Mouse (Mus musculus) neural tube, embryonic 10.5 days (tissue): ENCODE measurements at regions not wholly inside any gene's neighbourhood (a gene's known extent, or its start where the extent isn't known, plus 50 kb on each side); places are given as distances from the start of the nearest gene placed in this dataset.
"Not testable (repeated sequence)": the region's sequence is repeated elsewhere in the genome, so short reads cannot be mapped to it uniquely, and the experiment has no call there.

Experiments
- DNase-seq: peaks from one replicate; pipeline ENCODE4 v3.0.0-alpha.2; 2017; ENCODE audit warnings: low spot score; ENCODE audit errors: extremely low spot score

DNA sequence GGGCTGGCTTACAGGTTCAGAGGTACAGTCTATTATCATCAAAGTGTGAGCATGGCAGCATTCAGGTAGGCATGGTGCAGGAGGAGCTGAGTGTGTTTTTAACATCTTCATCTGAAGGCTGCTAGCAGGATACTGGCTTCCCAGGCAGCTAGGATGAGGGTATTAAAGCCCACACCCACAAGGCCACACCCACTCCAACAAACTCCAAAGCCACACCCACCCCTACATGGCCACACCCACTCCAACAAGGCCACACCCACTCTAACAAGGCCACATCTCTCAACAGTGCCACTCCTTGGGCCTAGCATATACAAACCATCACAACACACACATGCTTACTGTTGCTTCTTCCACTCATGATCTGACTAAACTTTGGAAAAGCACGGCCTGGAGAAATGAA, 172.5 kb downstream of the Msrb3 start:
- DNase-seq, result no peak

DNA sequence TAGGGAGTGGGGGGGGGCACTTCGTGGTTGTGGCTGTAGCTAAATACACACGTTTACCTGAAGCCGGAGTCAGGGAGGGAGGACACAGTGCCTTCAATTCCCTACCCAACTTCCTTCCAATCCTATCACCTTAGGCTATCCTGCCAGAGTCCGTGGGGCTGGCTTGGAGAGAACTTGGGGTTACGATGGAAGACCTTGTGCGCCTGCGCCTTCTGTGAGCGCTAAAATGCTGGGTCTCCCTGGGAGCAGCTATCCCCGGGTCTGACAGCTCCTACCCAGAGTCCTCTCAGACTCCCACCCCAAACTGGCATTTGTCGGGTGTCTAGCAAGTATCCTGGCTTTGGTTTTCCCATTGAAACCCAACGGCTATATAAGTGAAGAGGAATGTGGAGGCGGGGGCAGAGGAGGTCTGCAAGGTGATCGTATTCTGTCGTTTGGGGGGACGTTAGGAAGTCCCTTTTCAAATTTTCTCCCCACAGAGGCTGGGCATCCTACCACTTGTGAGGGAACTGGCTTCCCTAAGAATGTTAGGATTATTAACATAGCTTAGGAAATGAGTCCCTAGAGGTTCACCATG, 176.9 kb downstream of the Msrb3 start:
- peak; percentile 53 for DNase-seq

DNA sequence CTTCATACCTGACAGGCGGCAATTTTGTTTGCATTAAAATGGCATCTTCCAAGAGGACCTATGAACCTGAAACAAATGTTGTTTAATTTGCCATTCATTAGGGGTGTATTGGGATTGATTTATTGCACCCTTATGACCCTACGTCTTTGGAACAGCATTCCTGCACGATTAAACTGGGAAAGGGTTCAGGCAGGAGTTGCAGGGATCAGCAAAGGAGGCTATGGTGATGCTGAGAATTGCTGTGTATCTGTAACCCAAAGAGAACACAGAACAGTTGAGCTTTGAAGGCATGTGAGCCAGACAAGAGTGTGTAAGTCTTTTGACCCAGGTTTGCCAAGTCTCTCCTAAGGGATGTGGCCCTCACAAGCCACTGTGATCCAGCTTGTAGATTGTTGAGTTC, 177.9 kb downstream of the Msrb3 start:
- DNase-seq, result peak; percentile 46

DNA sequence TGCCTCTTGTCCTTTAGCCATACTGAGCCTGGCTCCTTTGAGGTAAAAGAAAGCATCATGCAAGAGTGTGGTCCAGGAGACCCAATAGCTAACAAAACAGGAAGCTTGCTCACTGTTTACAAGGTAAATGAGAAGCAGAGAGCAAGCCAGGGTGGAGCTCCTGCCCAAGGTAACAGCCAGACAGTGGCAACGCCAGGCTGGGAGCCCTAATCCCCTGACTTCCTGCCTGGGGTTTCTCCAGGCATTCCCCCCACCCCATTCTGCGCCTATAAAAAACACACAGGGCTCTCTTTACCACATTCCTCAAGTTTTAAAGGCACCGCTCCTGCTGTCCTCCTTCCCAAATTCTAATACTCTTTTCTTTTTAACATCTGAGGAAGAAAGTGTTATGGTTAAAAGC, 178.8 kb downstream of the Msrb3 start:
- DNase-seq, result peak; percentile 27

DNA sequence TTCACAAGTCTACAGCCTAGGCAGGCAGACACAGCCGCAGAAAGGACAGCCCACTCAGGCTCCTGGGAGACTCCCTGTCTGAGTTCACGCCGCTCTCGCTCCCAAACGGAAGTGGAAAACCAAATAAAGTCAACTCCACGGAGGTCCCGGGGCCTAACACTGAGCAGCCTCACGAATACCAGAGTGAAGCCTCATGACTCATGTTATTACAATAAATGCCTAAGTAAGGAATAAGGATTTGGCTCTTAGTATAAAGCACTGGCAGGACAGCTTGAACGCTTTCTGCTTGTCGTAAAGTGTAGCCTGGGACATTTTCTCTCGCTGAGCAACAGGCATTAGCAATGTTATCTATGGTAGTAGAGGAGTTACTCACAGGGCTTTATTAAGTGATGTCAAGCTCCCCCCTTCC, 181.7 kb downstream of the Msrb3 start:
- DNase-seq, result no peak

DNA sequence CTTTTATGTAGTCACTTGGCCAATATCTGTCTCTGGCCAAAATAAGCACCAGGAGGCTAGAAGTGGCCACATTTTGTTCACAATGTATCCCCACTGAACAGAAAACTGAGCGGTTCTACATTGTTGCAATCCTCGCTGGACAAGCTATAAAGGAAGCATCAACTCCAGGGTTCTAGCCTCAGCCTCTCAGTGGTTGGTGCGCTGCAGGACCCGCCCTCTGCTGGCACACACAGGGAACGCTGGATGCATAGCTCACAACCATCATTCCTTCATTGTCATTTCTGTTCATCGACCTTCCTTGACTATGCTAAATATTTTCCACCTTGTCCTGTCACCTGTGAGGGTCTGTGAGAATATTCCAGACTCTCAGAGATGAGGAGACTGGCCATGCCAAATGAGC, 182.5 kb downstream of the Msrb3 start:
- DNase-seq, result no peak

DNA sequence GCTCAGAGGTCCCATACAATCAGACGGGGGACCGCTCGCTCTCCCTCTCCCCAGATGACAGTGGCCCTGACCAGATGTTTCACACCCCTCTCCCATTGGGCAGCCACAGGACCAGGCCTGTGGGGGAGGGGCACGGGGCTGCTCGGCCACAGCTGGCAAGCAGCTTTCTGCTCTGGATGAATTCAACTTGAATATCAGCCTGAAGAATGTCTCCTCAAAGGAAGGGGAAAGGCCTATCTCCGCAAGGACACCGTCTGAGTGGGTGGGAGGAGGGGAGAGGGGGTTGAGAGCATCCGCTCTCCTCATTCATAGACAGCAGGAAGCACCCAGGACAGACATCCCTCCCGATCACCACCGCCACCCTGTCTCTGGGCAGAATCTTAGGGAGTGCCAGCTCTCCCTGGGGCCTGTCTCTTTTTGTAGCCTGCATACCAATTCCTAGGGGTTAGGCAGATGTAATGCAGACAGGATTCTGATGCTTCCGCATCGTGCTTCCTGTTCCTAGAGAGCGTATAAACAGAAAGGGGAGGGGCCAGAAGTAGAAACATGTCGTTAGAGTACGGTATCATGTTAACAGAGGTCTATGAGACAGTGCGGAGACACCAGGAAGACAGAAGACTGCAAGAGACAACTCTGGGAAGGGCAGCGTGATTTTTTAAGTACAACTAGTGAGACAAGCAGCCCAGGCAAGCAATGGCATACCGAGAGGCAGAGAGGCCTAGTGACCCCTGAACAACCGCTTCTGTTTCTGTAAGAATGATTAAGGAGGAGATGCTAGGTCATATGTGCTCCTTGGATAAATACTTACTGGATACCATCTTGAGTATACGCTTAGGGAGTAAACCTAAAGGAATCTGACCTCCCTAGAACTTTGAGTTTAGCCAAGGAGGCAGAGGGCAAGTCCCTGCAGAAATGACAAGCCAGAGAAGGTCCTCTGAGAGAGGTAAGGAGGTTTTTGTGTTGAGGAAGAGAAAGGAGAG, 190.8 kb downstream of the Msrb3 start:
- DNase-seq, result peak; percentile 84

DNA sequence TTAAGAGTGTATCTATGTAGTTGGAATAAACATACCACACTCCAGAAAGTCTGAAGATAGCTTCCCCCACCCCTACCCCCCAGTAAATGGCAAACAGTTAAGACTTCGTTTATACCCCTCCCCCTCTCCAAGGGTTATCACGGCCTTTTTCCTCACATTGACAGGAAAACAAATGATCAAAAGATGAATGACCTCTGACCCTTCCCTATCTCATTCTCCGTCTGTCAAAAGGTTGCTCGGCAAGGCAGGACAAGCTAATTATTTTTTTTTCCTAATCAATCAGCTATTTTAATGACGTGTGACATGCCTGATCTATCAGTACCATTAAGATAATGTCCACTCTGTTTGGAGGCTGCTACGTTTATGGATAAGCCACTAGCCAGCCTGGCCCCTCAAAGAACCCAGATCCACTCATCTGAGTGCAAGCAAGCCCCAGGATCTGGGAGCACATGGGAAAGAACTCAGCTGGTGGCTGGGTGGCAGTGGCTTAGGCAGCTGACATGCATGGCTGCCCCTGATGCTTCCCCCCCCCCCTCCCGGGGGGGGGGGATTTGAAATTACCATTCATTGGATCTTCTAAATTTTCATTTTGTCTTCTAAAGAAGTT, 192.1 kb downstream of the Msrb3 start:
- peak; percentile 42 for DNase-seq

DNA sequence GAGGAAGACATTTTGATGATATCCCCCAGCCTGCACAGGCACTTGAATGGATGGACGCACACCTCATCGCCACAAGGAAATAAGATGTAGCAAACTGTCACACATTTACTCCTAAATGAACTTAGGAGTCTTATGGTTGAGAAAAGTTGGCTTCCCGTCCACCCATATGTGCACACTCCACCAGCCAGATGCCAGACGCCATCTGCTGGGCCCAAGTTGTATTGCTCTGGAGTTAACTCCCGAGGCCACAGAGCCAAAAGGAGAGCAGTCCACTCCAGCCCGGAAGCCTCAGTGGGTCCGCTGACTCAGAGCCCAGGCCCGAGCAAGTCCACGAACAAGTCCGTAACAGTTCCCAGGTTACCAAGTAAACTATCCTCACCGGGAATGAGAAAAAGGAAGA, 197.1 kb downstream of the Msrb3 start:
- DNase-seq, result peak; percentile 85

DNA sequence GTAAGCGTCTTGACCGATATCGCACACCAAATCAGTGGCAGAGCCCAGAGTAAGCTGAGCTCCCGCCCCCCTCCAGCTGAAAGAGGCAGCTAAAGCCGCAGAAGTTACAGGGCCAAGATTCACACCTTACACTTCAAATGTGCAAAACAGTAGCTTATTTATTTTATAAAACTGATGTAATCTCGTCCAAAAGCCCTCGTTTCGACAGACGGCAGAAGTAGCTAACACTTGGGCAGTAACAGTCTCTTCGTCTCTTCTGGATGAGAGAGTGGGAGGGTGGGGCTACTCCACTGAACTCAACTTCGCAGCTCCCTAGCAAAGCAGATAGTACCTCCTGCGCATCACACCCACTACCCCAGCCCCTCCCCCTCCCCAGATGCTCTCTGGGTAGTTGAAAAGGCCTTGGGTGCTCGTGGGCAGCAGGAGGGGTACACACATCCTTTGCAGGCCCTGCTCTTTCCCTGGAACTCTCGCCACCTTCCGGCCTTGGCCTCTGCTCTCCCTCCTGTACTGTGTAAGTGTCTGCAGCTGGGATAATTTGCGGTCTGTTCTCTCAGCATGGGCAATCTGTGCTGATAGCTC, 201.5 kb downstream of the Msrb3 start:
- DNase-seq, result peak; percentile 63

DNA sequence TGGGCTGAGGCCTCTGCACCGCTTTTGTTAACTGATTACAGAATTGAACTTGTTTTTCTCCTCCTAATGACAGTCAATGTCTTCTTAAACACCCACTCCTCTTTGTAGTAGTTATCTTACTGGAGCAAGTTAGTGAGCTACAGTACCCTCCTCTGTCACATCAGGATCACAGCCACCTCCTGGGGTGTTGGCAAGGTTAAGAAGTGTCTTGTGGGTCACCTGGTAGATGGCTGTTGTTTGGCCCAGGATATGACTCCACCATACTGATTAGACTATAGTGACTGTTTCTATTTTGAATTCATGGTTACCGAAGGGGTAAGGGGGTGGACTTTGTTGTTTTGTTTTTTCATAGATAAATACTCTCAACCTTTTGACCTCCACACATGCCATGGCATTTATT, 202.4 kb downstream of the Msrb3 start:
- DNase-seq, result no peak

DNA sequence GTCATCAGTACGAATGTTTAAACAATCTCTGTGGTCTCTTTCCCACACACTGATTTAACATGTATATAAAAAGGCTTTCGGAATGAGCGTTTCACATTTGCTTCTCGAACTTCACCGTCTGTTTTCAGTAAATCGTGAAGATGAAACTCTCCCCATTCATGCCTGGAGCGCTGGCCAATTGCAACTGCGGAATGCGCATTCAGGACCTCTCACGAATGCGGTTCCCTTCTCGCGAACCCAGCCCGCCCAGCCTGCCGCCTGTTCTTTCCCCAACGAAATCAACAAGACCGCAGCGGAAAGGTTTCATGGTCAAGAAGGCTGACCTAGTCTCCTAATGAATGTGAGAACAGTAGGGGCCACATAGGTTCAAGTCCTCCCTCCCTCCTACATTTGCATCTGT, 204.4 kb downstream of the Msrb3 start:
- peak; percentile 44 for DNase-seq

DNA sequence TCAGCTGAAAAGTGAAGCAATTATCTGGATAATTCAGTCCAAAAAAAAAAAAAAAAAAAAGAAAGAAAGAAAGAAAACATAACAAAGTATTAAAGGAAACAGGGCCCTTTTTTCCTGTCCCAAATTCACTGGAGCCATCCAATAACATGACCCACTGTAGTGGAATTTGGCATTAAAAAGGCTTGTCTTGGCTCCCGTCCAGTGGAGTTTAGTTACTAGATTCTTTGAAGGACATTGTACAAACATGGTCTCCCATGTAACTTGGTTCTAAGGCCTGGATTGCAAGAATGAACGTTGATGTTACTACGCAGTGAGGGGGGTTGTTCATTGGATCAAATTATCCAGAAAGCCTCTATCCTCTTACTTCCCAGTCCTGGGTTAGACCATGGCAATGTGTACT, 207.4 kb downstream of the Msrb3 start:
- no peak for DNase-seq

DNA sequence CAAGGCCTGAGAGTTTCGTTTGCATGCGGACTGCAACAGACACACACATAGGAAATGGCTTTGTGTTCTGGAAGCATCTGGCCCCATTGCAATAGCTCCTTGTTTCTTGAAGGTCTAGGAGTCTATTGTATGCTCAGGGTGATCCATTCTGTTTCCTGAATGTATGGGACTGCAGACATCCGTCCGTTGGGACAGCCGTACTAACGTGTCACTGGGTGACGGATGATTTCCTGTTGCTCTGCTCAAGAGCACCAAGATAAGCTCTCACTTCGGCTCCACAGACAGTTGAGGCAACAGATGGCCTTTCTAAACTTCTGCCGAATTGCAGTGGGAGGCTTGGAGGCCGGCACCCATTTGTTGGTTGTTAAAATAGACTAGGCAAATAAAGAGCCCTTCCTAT, 209.9 kb upstream of the Hmga2 start:
- peak; percentile 42 for DNase-seq

DNA sequence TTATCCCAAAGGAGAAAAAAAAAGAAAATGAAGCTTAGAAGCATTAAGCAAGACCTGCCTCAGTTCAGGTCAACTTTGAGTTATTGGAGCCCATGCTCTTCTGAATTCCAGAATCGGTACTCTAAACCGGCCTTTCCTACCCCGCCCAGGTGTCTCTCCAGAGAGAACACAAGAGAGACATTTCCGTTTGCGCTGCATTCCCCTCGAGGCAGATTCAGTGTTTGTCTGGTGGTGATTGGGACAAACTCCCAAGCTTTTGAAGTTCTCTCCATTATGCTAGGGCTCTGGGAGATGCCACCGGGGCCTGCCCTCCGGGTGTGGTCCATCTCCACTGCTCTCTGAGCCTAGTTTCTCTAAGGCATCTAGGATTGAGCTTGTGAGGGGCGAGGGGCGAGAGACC, 205.8 kb upstream of the Hmga2 start:
- no peak for DNase-seq

DNA sequence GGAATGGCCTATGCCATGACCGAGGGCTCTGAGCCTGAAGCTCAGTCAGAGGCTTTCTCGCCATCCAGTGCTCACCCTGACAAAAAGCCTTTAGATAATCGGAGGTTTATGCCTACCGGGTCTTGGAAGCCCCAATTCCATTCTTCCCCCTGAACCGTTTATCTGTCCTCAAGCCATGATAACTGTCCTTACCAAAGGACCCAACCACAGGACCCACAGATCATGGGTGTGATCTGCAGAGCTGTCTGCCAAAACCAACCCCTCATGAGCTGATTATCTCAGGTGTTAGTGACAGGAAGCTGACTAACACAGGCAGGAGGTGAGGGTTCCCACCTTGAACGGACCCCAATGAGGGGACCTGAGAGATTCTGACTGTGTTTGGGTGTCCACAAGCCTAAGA, 203.7 kb upstream of the Hmga2 start:
- DNase-seq, result no peak

DNA sequence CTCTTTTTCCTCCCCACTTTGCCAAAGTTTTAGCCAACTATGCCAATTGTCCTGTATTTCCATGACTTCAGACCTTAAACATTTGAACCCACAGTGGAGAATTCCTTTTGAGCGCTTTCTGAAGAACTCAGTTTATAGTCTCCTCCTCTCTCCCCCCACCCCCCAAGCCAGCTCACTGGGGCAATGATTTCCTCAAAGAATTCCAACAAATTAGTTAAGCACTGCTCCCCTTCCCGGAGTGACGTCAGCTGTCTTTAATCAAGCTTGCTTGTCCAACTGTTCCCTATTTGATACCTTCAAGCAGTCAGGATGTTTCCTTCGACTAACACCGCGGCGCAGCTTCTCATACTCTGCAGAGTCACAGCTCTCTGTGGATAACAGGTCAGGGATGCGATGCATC, 202.0 kb upstream of the Hmga2 start:
- DNase-seq, result no peak

DNA sequence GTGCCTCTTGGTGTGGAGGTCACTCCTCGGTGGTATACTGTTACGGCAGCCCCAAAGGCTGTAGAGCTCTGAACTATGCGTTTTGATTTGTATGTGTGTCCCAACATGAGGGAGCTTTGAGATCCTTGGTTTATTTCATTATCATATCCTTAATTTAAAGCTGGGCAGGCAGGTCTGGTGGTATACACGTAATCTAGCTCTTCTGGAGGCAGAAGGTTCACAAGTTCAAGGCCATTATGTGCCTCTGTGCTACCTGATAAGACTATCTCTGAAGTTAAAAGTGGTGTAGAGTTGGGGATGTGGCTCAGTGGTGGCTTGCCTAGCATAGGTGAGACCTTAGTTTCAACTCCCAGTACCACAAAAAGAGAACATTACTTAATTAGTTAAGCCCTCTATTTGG, 199.1 kb upstream of the Hmga2 start:
- no peak for DNase-seq

DNA sequence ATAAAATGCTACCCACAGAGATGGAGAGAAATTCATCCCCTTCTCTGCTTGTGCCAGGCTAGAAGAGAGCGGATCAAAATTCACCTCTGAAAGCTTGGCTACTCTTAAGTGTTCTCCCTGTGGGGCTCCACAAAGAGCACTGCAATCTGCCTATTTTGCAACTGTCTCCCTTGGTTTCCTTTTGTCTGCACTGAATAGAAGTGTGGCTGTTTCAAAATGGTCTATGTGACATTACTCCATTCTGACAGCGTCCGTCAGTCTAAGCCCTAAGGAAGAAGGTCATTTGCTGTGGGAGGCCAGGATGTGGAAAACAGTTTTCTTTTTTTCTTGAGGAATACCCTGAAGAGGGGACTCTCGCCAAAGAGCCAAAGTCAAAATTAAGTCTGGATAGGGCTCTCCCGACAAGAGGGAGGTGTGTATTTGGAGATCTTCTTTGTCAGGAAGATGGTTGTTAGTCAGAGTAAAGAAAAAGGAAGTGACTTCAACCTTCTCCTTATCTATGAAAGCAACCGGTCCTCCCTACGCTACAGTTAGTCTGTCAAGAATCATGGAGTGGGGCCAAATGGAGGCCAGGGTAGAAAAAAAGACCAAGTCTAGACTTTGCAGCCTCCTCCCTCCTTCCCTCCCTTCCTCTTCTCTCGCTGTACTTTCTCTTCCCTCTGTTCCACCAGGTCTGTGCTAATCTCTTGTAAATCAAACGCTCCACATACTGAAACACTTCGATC, 198.2 kb upstream of the Hmga2 start:
- no peak for DNase-seq

DNA sequence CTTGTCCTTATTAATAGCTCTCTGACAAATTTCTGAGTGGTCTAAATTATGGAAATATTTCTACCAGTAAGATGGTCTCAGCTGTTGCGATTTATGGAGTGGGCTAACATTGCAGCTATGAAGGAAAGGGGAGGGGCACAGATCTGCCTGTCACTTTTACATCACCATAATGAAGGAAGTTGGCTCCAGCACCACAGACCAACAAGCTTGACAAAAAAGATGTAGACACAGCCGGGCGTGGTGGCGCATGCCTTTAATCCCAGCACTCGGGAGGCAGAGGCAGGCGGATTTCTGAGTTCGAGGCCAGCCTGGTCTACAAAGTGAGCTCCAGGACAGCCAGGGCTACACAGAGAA, 191.4 kb upstream of the Hmga2 start:
- DNase-seq, result not testable (repeated sequence)

DNA sequence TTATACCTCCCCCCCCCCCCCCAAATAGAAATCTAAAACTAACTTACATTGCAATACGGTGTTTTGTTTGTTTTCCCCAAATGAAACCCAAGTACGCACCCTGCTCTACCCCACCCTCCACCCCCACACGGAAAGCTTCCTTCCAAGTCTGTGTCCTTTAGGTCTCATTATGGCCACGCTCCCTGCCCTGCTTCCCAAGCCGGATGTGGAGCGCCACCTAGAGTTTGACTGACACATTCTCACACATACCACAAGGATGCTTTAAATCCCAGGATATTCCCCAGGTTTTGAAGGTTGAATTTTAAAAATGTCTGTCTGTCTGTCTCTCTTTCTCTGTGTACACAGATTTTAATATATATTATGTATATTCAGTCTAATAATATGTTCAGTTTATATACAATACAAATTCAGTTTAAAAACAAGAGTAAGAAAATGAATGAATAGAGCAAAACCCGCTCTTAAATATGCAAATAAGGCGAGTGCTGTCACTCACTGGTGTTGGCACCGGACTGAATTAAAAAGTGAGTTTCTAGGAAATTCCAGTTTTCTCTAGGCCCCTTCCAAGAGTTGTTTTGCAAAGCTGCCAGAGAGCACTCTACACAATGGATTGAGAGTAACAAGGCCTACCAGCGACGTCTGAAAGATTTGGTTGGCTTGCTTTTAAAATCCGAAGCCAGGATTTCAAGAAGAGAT, 190.9 kb upstream of the Hmga2 start:
- DNase-seq, result peak; percentile 58
